Mouse (Mus musculus) layer of hippocampus, postnatal 36 days (tissue): ENCODE data around the gene Rita1. TPM values are rescaled to one million over a fixed set of nuclear protein-coding genes. Genes with fewer than 3 reads are reported as not detected.

Experiments
- DNase-seq, 2 experiments: peaks; one replicate each; pipeline ENCODE4 v3.0.0; 2022
- total RNA-seq, 2 experiments: library from RNA; stranded (reverse); gene quantifications; 2 replicates each; pipeline ENCODE4 v1.2.3; 2021

The Rita1 gene
- total RNA-seq, 2 experiments from 2014 or later, result 29.1 to 29.6 TPM

GRCm38 (mm10) chr5:120600946-120601668 is 11.3 kb downstream of the Rita1 start:
- DNase-seq, result no peak

GRCm38 (mm10) chr5:120599625-120600024 is 12.8 kb downstream of the Rita1 start:
- DNase-seq, result no peak

GRCm38 (mm10) chr5:120594485-120594884 is 17.9 kb downstream of the Rita1 start:
- DNase-seq, result no peak

GRCm38 (mm10) chr5:120592141-120592540 is 20.2 kb downstream of the Rita1 start:
- DNase-seq, result no peak

- no peak for DNase-seq
These were observed 21.9 kb downstream of the Rita1 start for GRCm38 (mm10) chr5:120590356-120591010.

GRCm38 (mm10) chr5:120588569-120589094 is 23.8 kb downstream of the Rita1 start, which contains the start of the genes Tpcn1 and Iqcd:
Gene Tpcn1, minus strand, starts transcription at chr5:120588673.
Gene Iqcd, plus strand, starts transcription at chr5:120589016.
- peak; percentile 99 for DNase-seq

GRCm38 (mm10) chr5:120587940-120588568 is 24.3 kb downstream of the Rita1 start:
- no peak for DNase-seq

GRCm38 (mm10) chr5:120587616-120587926 is 24.8 kb downstream of the Rita1 start:
- no peak for DNase-seq

GRCm38 (mm10) chr5:120586741-120587615 is 25.4 kb downstream of the Rita1 start:
- no peak for DNase-seq

GRCm38 (mm10) chr5:120584968-120585367 is 27.4 kb downstream of the Rita1 start:
- DNase-seq, result no peak

GRCm38 (mm10) chr5:120583511-120583910 is 28.9 kb downstream of the Rita1 start:
- no peak for DNase-seq

- no peak for DNase-seq
These were observed 30.4 kb downstream of the Rita1 start for GRCm38 (mm10) chr5:120582002-120582401.

GRCm38 (mm10) chr5:120579898-120580626 is 32.3 kb downstream of the Rita1 start:
- no peak for DNase-seq

- no peak for DNase-seq
These were observed 33.0 kb downstream of the Rita1 start for GRCm38 (mm10) chr5:120579211-120579897.

- no peak for DNase-seq
These were observed 33.8 kb downstream of the Rita1 start for GRCm38 (mm10) chr5:120578504-120579081.

GRCm38 (mm10) chr5:120577935-120578441 is 34.4 kb downstream of the Rita1 start:
- DNase-seq, result no peak

GRCm38 (mm10) chr5:120576781-120577301 is 35.5 kb downstream of the Rita1 start:
- no peak for DNase-seq

- DNase-seq, result no peak
These were observed 37.8 kb downstream of the Rita1 start for GRCm38 (mm10) chr5:120574469-120575063.

- DNase-seq, result no peak
These were observed 41.2 kb downstream of the Rita1 start for GRCm38 (mm10) chr5:120571056-120571740.
